Mouse (Mus musculus): Measurements from ENCODE around the gene Spata25.
A peak's percentile ranks its signal among the peaks of the same experiment; 100 is the strongest.

DNA sequence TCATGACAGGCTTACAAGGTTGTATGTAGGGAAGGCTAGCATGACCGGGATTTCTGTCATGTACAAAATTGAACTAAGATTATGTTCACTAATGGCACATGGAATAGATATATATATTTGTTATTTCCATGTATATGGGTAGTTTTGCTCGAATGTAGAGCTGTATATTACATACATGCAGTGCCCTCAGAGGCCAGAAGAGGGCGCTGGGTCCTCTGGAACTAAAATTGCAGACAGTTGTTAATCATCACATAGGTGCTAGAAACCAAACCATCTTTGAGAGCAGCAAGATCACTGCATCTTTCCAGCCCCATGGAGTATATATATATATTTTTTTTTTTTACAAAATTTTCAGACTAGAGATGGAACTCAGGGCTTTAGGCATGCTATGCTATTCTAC, 17.4 kb upstream of the Spata25 start:
- peak; percentile 62 for TF ChIP-seq CTCF (IDR thresholded peaks at IDR 0.05; ENCODE audit: low read depth)
- no peak for TF ChIP-seq EP300 (IDR thresholded peaks at IDR 0.05; ENCODE audit: low read depth)
